Mouse (Mus musculus) testis, adult 2 months (tissue): ENCODE measurements around the gene Plbd2. TPM values are rescaled to one million over a fixed set of nuclear protein-coding genes. Genes with fewer than 3 reads are reported as not detected.

Experiments used
- H3K27ac ChIP-seq: fragments of 200-500 bp; 2 replicates; pipeline ENCODE4 v1.5.1; 2012; ENCODE audit warnings: low read depth, low read length; ENCODE audit not compliant: control insufficient read depth, insufficient read depth
- H3K27me3 ChIP-seq: fragments of 200-500 bp; 2 replicates; pipeline ENCODE4 v1.6.1; 2012; ENCODE audit warnings: mild to moderate bottlenecking, low read length, moderate library complexity; ENCODE audit not compliant: control insufficient read depth, insufficient read depth
- H3K36me3 ChIP-seq: fragments of 200-500 bp; 2 replicates; pipeline ENCODE4 v1.6.1; 2012; ENCODE audit warnings: mild to moderate bottlenecking, low read length; ENCODE audit not compliant: control insufficient read depth, insufficient read depth
- H3K4me1 ChIP-seq: fragments of 200-500 bp; 2 replicates; pipeline ENCODE4 v1.6.1; 2012; ENCODE audit warnings: low read length; ENCODE audit not compliant: control insufficient read depth, insufficient read depth
- H3K4me3 ChIP-seq: fragments of 200-500 bp; 2 replicates; pipeline ENCODE4 v1.5.1; 2012; ENCODE audit warnings: low read depth, mild to moderate bottlenecking, low read length, moderate library complexity, mixed read lengths; ENCODE audit not compliant: control insufficient read depth
- CTCF ChIP-seq: fragments of 200-500 bp; IDR thresholded peaks from 2 replicates; pipeline ENCODE4 v1.5.1; 2012; ENCODE audit warnings: low read depth, mild to moderate bottlenecking, inconsistent platforms, low read length, moderate library complexity; ENCODE audit not compliant: control insufficient read depth, insufficient read depth, insufficient replicate concordance
- POLR2A ChIP-seq: fragments of 200-500 bp; IDR thresholded peaks from 2 replicates; pipeline ENCODE4 v1.6.1; 2012; ENCODE audit warnings: low read depth, mild to moderate bottlenecking, inconsistent platforms, low read length, moderate library complexity; ENCODE audit not compliant: control insufficient read depth
- polyA plus RNA-seq: library from polyadenylated mRNA; depleted of rRNA; stranded (reverse); fragments of >200 nt; gene quantifications from 2 replicates; pipeline ENCODE4 v1.2.3, GENCODE M21; 2012

Plbd2 gene
- polyA plus RNA-seq, 1 experiment: 86.2 TPM

DNA sequence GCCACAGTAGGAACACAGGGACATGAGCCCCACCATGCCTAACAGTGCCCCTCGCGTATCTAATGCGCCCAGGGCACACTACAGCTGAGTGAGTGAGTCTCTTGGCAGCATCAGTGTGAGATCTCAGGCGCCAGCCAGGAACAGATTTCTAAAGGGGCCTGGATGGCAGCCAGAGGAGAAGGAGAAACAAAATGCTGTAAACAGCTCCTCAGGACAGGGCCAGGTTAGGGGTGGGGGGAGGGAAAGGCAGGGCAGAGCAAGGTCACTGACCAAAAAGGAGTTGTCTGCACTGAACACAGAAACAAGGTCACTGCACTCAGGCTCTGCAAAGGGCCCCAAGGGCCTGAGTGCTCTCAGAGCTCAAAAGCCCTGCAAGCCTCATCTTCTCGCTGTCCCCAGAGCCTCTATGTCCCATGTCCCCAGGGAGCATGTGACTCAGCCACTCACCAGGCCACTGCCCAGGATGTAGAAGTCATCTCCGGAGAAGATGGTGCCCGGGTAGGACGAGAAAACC lies 12.7 kb downstream of the Plbd2 start:
- H3K36me3 ChIP-seq: no peaks in the 10 kb centered on the region; the same call in 1 of the 2 replicates
- H3K27ac ChIP-seq: no peak overlapping the region
- H3K4me1 ChIP-seq: peaks cover 4% of the 10 kb centered on the region; the same call in 1 of the 2 replicates
- no peak for TF ChIP-seq POLR2A
- no peaks in the 10 kb centered on the region for H3K27me3 ChIP-seq
- no peak overlapping the region for H3K4me3 ChIP-seq

DNA sequence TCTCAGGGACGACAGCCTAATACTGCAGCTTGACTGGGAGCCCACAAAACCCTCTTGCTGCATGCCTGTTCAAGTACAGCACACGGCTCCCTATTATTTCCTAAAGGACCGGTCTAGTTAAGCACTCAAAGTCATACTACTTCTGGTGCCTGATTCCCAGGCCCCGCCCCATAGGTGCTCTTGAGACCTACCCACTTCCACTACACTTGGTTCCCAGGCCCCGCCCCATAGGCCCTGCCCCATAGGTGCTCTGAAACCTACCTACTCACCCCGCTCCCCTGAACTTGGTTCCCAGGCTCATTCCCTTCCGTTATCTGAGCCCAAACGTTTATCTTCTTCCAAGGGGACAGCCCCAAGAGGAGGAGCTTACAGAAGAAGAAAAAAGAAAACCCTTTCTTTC lies 15.6 kb downstream of the Plbd2 start:
- Histone ChIP-seq H3K4me1 (peaks cover 2% of the 10 kb centered on the region; the same call in 1 of the 2 replicates), H3K27ac (no peak overlapping the region), H3K36me3 (no peaks in the 10 kb centered on the region; the same call in 1 of the 2 replicates), H3K4me3 (no peak overlapping the region), H3K27me3 (no peaks in the 10 kb centered on the region)
- no peak for TF ChIP-seq POLR2A
- TF ChIP-seq CTCF: no peak

DNA sequence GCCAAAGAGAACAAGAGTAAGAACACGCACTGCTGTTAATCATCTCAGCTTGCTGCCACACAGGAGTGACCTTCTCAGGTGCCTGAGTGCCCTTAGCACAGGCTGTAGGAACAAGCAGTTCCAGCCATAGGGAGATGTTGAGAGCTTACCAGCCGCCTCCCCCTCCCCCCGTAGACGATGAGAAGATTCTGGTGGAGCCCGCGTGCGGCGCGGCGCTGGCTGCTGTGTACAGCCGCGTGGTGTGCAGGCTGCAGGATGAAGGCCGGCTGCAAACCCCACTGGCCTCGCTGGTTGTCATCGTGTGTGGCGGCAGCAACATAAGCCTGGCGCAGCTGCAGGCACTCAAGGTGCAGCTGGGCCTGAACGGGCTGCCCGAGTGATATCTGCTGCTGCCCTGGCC lies 20.0 kb downstream of the Plbd2 start:
- Histone ChIP-seq H3K36me3 (no peaks in the 10 kb centered on the region; the same call in 1 of the 2 replicates), H3K4me1 (no peaks in the 10 kb centered on the region), H3K27me3 (no peaks in the 10 kb centered on the region), H3K4me3 (no peak overlapping the region), H3K27ac (no peak overlapping the region)
- no peak for TF ChIP-seq POLR2A
- no peak for TF ChIP-seq CTCF

DNA sequence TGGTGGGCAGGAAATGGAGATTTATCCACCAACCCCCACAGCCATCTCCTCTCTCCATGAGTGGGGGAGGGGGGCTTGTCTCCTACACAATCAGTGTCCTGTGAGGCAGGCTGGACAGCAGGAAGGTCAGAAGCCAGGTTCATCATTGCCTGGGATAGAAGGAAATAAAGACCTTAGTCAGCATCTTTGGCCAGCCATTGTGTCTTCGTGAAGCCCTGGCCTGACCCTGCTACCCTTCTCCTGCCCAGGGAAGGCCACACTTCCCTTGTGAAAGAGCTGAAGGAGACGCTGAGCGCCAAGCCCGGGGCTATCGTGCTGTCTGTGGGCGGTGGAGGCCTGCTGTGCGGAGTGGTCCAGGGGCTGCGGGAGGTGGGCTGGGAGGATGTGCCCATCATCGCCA lies 22.2 kb downstream of the Plbd2 start:
- no peak for TF ChIP-seq POLR2A
- TF ChIP-seq CTCF: no peak
- Histone ChIP-seq H3K4me1 (peaks cover 4% of the 10 kb centered on the region; the same call in 1 of the 2 replicates), H3K36me3 (no peaks in the 10 kb centered on the region), H3K4me3 (no peak overlapping the region), H3K27me3 (no peaks in the 10 kb centered on the region; the same call in 1 of the 2 replicates), H3K27ac (no peak overlapping the region)

DNA sequence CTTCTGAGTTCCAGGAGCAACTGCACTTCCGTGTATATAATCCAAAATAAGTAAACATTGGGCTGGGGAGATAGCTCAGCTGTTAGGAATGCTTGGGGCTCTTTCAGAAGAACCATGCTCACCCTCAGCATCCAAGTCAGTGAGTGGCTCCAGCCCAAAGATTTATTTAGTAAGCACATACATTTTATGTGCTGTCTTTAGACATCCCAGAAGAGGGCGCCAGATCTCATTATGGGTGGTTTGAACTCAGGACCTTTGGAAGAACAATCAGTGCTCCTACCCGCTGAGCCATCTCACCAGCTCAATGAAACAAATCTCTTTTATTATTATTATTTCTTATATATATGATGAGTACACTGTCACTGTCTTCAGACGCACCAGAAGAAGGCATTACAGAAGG lies 23.9 kb downstream of the Plbd2 start:
- TF ChIP-seq CTCF (no peak), POLR2A (no peak)
- Histone ChIP-seq H3K36me3 (no peaks in the 10 kb centered on the region), H3K4me1 (peaks cover 5% of the 10 kb centered on the region; the same call in 1 of the 2 replicates), H3K27ac (no peak overlapping the region), H3K4me3 (no peak overlapping the region), H3K27me3 (no peaks in the 10 kb centered on the region; the same call in 1 of the 2 replicates)

DNA sequence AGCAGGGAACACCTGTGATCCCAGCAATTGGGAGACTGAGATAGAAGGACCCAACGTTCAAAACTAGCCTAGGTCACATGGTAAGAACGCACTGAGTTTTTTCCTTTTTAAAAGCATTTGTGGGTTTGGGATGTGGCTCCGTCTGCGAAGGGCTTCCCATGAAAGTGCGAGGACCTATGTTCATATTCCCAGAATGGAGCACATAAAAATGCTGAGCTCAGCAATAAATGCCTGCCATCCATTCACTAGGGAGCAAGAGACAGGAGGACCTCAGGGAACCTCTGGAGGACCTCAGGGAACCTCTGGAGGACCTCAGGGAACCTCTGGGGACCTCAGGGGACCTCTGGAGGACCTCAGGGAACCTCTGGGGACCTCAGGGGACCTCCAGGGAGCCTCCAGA lies 25.4 kb downstream of the Plbd2 start:
- H3K27me3 ChIP-seq: no peaks in the 10 kb centered on the region; the same call in 1 of the 2 replicates
- TF ChIP-seq POLR2A (no peak), CTCF (no peak)
- peaks cover 5% of the 10 kb centered on the region; the same call in 1 of the 2 replicates for H3K4me1 ChIP-seq
- H3K27ac ChIP-seq: no peak overlapping the region
- no peak overlapping the region for H3K4me3 ChIP-seq
- H3K36me3 ChIP-seq: no peaks in the 10 kb centered on the region

DNA sequence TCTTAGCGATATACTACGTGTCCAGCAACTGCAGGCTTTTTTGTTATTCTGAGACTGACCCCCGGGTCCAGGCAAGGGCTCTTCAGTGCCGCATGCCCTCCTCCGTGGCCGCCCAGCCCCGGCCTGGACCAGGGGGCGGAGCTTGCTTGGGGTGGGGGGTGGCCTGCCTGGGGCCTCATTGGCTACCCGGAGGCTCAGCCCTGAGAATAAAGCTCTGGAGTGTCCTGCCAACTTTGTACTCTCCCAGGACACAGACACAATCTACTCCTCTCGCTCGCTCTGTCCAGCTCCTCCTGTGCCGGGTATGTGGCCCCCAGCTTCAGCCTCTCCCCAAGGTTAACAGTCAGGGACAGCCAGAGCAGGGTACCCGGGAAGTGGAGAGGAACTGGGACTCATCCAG lies 27.1 kb downstream of the Plbd2 start, which contains the start of gene Sds:
Gene Sds (plus strand): TSS at position 231 of the 400 bp plus-strand sequence.
- TF ChIP-seq CTCF (no peak), POLR2A (no peak)
- H3K36me3 ChIP-seq: no peaks in the 10 kb centered on the region
- no peaks in the 10 kb centered on the region; the same call in 1 of the 2 replicates for H3K27me3 ChIP-seq
- H3K27ac ChIP-seq: no peak within 1 kb of the TSS
- no peak within 1 kb of the TSS for H3K4me3 ChIP-seq
- peaks cover 5% of the 10 kb centered on the region; the same call in 1 of the 2 replicates for H3K4me1 ChIP-seq
